Mouse (Mus musculus): Measurements from ENCODE around the gene Mef2b. TPM values are rescaled to one million over a fixed set of nuclear protein-coding genes. Genes with fewer than 3 reads are reported as not detected.

Gene Mef2b
- total RNA-seq, 1 experiment from 2014 or later = 0.79 TPM

DNA sequence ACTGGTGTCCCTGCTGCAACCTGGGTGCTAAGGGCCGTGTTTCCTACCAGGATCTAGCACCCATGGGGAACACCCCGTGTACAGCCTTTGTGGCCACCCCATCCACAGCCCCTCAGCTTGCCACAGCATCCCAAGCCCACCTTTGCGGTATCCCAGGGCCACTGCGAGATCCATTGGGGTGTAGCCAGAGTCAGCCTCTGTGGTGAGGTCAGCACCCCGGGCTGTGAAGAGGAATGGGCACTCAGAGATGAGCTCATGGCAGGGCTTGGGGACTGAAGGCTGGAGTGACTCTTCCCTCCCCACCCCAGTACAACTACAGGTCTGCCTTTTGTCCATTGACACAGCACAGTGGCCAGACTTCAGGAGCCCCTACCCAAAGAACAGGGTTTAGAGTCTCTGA lies 5.4 kb upstream of the Mef2b start:
- no peak for DNase-seq

DNA sequence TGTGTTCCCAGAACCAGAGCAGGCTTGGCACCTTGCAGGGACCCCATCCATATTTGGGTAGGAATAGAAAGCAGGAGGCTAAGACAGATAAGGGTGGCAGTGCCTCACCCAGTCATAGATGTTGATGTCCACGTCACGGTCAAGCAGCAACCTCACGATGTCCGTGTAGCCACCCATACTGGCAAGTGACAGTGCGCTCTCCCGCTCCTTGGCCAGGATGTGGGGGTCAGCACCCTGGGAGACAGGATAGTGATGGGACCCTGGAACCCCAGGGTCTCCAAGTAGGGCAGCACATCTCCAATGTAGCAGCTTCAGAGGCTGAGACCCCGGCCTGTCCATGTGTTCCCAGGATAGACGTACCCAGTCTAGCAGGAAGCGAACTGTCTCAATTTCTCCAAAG lies 4.6 kb upstream of the Mef2b start:
- DNase-seq = no peak

DNA sequence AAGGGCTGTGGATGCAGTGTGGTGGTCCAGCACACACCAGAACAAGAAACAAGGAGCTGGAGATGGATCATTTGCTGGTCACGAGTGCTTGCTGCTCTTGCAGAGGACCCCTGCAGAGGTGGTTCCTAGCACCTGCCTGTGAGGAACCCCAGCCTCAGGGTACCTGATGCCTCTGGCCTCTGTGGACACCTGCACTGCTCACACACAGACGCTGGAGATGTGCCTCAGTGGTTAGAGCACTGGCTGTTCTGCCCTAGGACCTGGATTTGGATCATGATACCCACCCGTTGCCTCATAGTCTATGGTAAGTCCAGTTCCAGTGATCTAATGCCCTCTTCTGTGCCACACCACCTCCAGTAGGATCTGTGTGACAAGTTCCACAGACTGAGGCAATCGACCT lies 2.9 kb upstream of the Mef2b start:
- DNase-seq = no peak

DNA sequence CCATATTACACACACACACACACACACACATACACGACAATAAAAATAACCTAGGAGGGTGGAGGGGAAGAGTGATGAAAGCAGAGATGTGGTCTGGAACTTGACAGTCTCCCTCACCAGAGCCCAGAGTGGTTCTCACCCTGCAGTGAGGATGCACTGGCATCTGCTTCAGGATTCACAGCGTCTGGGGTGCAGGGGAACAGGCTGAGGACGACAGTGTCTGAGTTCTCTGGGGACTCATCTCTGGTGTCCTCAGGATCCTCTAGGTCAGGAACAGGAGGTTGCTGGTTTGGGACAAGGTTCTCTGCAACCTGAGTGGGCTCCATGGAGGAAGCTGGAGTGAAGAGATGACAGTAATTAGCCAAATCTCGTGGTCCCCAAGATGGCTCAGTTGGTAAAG lies 1.6 kb upstream of the Mef2b start:
- DNase-seq = no peak

DNA sequence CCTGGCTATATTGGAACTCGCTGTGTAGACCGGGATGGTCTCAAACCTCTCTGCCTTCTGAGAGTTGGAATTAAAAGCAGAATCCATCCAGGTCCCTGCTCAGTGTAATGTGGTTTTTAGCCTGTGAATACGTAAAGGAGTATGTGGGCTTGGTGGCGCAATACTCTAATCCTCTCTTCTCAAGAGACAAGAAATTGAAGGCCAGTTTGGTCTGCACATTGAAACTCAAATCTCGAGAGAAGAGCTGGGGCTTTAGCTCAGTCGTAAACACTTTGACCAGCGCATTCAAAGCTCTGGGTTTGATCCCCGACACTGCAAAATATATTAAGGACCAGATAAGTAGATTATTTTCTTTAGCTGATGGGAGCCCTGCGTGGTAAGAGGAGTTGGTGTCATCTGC lies 470 bp downstream of the Mef2b start:
- DNase-seq = no peak

DNA sequence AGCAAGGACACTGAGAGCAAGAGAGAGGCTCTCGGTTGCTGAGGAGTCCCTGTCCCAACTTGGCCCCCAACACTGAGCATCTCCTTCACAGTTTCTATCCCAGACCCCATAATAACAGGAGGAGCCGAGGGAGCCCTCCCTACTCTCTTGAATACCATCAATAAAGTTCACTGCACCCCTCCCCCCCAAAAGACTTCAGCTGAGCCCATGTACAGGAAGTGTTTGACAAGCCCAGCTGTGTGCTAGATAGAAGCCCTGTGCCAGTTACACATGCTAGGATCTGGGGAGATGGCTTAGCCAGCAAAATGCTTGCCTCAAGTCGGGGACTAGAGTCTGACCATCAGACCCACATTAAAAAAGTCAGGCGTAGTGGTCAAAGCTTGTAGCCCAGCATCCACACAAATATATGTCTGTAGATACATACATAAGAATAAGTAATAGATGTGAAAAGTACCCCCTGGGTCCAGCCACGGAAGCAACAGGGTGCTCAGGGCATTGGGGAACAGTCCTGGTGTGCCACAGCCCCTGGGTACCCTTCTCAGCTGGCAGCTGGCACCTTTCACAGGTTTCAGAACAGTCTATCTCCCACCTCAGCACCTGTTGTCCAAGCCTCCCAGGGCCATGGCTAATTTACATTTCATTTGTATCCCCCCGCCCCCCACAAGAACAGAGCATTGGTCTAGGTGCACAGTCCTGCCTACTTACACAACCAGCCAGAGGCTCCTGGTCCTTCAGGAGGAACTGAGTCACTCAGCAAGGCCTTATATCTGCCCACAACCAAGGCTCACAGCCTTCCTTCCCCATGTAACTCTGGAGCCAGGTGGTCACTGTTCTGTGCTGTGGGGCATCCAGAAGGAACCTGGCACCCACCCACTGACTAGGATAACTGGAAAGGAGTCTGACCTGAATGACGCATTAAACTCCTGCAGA lies 8.4 kb downstream of the Mef2b start:
- no peak for DNase-seq

DNA sequence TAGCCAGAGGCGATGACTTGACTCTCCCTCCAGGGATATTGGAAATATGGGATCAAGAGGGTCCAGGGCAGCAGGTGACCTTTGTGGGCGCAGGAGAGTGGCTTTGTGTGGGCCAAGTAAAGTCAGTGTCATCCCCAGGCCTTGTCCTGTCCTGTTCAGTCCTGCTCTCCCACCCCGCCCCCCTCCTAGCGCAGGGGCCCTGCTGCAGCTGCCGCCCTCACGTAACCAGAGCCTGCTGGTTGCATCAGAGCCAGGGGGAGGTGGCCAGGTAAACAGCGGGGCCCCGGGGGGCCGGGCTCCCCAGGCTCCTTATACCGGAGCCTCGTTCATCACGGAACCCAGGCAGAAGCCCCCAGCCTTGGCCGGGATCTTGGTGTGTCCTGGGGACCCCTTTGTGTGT lies 10.6 kb downstream of the Mef2b start:
- no peak for DNase-seq

DNA sequence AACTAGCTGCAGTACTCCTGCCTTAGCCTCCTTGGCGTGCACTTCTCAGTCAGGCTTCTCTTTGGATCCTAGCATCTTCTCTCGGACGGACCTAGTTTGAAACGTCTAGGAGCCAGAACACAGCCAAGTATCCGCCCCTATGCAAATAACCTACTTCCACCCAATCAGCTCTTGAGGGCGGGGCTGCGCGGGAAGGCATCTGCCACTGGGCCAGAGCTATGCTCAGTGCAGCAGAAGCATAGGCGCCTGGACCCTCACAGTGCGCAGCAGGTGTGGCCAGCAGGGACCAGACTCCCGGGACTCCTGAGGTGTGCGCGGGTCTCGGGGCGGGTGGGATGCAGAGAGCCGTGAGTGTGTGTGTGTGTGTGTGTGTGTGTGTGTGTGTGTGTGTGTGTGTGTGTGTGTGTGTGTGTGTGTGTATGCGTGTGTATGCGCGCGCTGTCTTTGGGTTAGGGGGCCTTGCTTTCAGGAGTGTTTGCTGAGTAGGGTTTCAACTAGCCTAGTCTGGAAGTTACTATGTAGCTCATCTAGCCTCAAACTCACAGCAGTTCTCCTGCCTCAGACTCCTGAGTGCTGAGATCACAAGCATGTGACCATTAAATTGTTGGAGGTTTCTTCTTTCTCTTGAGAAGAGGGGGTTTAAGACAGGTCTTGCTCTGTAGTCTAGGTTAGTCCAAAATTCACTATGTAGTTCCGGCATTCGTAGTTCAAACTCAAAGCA lies 13.2 kb downstream of the Mef2b start:
- DNase-seq = peak; percentile 68

DNA sequence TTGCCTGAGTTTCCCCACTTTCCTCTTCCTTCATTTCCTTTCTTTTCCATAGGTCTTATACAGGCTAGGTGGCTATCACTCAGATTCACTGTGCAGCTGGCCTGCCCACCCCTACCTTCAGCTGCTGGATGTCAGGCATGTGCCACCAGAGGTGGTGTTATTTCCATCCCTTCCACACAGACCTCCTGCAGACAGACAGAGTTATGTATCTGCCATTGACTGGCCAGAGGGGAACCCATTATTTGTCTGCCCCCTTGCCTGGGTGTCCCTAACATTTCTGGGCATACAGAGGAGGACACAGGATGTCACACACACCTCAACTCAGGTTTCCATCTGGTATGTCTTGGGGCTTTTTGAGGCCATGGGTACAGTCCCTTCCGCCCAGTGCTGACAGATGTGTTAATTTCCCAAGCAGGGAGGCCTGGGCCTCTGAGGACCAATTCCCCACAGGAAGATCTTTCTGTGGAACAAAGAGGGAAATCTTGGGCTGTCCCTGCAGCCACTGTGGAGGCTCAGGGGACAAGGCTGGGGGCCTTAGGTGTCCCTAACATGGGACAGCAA lies 17.8 kb downstream of the Mef2b start:
- DNase-seq = no peak

DNA sequence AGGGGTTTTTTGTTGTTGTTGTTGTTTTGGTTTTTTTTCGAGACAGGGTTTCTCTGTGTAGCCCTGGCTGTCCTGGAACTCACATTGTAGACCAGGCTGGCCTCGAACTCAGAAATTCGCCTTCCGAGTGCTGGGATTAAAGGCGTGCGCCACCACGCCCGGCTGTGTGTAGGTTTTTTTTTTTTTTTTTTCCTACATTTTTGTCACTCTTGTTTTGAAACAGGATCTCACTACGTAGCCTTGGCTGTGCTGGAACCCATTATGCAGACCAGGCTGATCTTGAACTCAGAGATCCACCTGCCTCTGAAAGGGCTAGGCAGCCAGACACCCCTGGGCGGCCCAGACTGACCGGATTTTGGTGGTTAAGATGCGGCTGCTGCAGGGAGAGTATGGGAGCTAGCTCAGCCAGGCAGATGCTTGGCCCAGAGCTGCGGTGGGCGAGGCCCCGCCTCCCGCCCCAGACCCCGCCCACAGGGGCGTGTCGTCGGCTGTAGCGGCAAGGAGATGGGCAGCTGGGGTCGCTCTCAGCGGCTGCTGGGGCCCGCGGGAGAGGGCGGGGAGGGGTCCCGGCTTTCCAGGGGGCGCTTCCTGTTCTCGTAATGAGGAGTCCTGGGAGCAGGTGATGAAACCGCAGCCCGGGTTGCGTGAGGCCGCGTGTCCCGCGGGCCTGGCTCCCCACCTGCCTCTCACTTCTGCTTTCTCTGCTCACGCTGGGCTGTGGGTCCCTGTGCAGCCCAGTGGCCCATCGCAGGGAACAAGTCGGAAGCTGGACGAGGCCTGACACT lies 18.8 kb downstream of the Mef2b start:
- DNase-seq = peak; percentile 72

DNA sequence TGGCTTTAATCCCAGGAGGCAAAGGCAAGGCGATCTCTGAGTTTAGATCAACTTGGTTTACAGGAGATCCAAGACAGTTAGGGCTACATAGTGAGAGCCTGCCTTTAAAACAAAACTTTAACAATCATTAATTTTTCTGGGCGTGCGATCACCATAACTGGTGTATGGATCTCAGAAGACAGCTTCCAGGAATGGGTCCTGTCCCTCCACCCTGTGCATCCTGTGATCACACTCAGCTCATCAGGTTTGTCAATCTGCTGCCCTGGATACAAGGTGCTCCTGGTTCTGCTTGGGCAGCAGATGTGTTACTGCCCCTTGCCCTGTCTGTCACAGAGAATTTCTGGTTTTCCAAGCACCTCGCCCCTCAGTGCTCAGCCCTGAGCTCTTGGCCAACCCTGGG lies 19.7 kb downstream of the Mef2b start:
- DNase-seq = no peak

DNA sequence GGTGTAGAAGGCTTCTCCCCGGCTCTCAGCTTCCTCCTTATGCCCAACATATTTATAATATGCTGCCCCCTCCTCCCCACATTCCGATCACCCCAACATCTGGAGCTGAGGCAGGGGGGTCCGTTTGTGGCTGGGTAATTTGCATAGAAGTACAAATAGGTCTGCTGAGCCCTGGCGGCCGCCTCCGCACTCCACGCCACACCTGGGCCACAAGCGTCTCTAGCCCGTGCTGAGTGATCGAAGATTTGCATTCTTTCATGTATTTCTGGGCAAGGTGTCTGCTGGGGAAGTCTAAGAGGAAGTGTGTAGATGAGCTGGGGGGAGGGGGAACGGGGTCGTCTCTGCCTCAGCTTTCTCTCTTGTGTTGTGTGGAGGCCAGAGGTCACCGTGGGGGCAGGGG lies 20.5 kb downstream of the Mef2b start:
- DNase-seq = no peak

DNA sequence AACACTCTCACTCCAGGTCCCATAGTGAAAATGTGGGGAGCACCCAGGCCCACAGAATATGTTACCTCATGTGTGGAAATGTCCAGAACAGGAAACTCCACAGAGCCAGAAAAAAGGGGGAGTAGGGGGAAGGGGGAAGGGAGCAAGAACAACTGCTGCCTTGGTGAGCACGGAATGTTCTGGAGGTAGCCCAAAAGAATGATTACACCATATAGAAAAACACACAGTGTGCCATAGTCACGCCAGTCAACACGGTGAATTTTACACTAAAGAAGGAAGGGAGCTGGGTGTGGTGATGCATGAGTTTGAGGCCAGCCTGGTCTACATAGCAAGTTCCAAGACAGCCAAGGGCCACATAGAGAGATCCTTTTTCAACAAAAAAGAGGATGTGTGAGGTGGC lies 23.8 kb downstream of the Mef2b start:
- DNase-seq = no peak

DNA sequence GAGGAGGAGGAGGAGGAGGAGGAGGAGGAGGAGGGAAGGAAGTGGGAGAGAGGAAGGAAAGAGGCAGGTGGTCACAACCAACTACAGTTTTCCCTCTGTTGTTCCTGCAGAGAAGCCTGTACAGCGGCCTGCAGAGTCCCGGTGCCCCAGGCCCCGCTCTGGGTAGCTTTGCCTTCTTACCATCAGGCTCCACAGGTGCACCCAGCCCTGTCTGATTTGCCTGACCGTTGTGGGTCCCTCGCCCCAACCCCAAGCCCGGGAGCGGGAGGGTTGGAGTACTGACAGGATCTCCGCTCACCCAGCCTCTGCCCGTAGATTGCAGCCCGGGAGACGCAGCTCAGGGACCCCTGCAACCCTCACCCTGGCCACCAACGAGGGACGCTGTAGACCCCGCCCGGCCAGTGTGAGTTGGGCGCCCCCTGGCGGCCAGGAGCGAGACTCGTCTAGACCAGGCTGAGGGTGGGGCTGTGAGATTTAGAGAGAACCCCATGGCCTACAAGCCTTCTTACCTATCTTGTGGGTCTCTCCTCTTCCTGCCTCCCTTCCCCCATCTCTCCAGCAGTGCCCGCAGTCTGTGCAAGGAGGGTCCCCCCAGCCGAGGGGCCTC lies 27.1 kb downstream of the Mef2b start:
- DNase-seq = peak; percentile 74

DNA sequence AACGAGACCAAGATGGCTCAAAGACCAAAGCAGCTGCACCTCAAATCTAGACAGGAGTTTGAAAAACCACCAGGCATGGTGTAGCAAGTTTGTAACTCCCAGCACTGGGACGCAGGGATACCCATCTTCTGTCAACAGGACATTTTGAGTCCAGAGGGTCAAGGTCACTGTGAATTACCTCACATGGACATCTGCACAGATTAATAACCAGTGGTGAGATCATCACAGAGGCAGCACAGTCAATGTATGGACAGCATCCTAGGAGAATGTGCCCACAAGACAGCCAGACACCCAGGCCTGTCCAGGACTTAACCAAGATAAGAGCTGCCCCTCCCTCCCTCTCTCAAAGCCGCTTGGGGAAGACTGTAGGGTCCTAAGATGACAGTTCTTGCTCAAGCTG lies 30.6 kb downstream of the Mef2b start:
- no peak for DNase-seq

DNA sequence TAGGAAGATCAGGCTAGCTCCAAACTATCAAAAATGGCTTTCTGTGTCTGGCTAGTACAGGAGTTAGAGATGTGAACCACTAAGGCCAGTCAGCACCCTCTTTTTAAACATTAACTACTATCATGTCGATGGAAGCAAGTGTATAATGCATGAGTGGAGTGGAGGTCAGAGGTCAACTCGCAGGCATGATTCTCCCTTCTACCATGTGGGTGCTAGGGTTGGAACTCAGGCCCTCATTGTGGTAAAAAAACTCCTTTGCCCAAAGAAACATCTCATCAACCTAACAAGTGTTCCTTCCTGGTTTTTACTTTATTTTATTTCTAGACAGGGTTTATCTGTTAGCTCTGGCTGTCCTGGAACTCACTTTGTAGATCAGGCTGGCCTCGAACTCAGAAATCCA lies 31.2 kb downstream of the Mef2b start:
- DNase-seq = no peak

DNA sequence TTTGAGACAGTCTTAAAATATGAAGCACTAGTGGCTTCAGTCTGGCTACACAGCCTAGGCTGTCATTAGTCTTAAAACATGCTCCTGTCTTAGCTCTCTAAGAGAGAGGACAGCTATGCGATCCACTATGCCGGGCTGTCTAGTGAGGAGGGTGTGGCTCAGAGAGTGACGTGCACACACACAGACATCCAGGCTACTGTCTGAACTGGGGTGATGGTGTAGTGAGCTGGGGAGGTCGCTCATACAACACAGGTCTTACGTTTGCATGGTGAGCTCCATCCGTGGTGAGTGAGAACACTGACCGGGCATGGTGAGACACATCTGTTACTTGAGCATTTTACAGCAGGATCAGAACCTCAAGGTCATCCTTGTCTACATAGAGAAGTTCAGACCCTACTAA lies 31.7 kb downstream of the Mef2b start:
- no peak for DNase-seq

DNA sequence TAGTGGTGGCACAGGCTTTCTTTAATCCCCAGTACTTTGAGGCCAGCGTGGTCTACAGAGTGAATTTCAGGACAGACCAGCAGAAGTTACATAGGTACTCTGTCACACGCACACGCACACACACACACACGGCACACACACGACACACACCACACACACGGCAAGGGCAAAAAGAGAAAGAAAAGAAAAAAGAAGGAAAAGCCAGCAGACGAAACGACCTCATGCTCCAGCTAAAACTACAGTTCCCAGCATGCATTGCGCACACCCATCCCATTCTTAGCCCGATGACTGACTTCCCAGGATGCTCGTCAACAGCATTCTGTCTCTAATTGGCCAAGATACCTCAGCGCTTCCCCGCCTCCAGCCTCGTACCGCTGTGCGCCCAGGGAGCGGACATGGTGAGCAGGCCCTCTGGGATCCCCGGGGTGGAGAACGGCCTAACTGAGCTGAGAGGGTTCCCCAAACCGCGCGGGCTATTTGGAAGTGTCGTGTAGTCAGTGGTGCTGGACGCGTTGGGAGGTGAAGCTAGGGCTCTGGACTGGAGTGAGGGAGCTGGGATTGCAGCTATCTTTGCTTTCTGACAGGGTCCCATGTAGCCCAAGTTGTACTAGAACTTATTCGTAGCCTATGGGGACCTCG lies 32.7 kb downstream of the Mef2b start, which contains the start of gene Tmem161a:
TSS of gene Tmem161a (plus strand) at position 314 of the 639 bp plus-strand sequence.
- DNase-seq = peak; percentile 88

DNA sequence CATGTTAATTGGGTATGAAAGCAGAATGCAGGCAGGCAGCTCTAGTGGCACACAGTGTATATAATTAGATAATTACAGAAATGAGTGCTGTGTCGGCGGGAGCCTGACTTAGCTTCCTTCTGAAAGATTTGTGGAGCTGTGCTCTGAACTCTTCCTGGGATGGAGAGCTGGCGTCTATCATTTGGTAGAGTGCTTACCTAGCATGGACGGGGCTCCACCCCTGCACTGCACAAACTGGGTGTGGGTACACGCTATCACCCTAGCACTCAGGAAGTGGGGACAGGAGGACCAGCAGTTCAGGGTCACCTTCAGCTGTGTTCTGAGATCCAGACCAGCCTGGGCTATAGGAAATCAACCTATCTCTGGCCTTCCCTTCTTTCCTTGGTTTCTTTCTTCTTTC lies 33.8 kb downstream of the Mef2b start:
- DNase-seq = no peak

DNA sequence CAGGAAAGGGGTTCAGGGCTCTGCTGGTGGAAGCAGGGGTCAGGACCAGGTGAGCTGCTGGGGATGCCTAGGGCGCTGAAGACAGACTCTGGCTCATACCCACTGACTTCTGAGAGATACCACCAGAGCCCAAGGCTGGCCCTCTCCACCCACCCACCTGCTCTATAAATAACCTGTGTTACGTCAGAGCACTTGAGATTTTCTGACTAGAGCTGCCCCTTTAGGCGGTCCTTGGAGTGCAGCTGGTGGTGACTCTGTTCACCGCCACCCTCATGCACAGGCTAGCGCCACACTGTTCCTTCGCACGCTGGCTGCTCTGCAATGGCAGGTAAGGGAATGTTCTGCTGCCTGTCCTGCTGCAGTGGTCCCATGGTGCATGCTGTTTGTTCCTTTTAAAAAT lies 34.6 kb downstream of the Mef2b start:
- DNase-seq = no peak

DNA sequence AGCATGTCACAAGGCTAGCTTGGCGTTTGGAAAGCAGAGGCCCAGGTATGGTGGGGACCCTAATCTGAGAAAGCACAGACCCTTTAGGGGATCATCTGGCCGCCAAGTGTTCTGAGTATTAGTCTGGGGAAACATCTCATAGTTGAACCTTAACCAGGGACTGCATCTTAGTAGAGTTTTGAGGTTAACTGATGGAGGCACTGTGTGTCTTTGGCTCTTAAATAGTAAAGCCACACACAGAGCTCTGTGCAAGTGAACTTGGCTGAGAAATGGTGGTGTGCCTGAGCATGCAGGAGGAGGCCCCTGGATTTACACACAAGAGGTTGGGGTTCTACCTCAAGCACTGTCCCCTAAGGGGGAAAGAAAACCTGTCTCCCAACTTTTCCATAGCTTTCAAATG lies 38.7 kb downstream of the Mef2b start:
- DNase-seq = no peak

DNA sequence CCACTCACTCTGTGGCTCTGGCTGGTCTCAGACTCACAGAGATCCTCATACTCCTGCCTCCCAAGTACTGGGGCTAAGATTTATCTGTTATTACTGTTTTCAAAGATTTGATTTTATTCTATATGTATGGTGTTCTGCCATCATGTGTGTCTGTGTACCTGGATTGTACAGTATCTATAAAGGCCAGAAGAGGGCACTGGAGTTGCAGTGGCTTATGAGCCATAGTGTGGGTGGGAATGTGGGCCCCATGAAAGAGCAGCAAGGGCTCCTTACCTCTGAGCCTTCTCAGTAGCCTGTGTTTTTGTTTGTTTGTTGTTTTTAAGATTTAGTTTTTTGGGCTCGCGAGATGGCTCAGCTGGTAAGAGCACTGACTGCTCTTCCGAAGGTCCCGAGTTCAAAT lies 39.6 kb downstream of the Mef2b start:
- DNase-seq = no peak

All from adrenal gland, postnatal 25 days (tissue).